Mouse (Mus musculus): ENCODE measurements around the gene Stard8. TPM values are rescaled to one million over a fixed set of nuclear protein-coding genes. Genes with fewer than 3 reads are reported as not detected.
A peak's percentile ranks its signal among the peaks of the same experiment; 100 is the strongest.
"Not testable (repeated sequence)": the region's sequence is repeated elsewhere in the genome, so short reads cannot be mapped to it uniquely, and the experiment has no call there.

The Stard8 gene
- total RNA-seq, 2 experiments from 2014 or later: 34.0 to 40.9 TPM

DNA sequence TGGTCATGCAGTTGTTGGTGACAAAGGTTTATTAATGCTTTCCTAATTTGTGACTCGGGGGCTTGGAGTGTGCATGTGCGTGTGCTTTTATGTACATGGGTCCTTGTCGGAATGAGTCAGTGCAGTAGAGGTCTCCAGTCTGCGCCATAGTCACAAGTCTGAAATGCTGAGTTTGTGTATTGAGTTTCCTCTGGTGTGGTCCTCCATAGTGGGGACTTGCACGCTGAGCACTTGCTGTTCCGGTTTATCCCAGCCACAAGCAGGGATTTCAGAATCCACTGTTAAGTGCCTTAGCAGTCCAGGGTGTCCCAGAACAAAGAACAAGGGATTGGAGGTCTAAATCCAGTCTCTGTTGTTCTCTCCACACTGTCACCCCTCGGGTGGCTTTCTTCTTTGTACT lies 42.3 kb downstream of the Stard8 start:
- intact Hi-C loops (cut with DNase I): no loop called here

GRCm38 (mm10) chrX:99046360-99047055 lies 43.5 kb downstream of the Stard8 start:
- intact Hi-C loops (cut with DNase I): no loop called here
- peak in 1 of 2 experiments; percentile 46 for DNase-seq

More for the DNA sequence above, 42.3 kb downstream of the Stard8 start:
- DNase-seq: no peak

GRCm38 (mm10) chrX:99048111-99048510 lies 45.1 kb downstream of the Stard8 start:
- no peak for DNase-seq
- intact Hi-C loops (cut with DNase I): no loop called here

DNA sequence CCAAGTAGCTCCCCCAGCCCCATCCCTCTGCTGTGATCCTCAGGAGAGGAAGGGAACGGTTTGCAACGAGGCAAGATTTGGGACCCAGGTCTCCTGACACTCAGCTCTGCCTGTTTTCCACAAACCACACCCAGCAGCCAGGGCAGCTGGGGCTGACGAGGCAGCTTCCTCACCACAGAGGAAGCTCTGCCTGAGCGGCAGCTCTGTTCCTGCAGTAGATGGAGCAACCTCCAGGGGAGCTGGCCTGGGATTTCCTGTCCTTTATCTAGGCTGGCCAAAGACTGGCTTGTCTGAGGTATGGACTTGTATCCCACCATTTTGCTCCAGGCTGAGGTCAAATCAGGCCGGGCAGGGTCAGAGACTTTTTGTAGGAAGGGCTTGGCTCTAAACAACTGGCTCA lies 46.2 kb downstream of the Stard8 start:
- intact Hi-C loops (cut with DNase I): no loop called here
- peak; percentile 50 to 55 for DNase-seq

GRCm38 (mm10) chrX:99050736-99051481 lies 47.9 kb downstream of the Stard8 start:
- intact Hi-C loops (cut with DNase I): no loop called here
- no peak for DNase-seq

DNA sequence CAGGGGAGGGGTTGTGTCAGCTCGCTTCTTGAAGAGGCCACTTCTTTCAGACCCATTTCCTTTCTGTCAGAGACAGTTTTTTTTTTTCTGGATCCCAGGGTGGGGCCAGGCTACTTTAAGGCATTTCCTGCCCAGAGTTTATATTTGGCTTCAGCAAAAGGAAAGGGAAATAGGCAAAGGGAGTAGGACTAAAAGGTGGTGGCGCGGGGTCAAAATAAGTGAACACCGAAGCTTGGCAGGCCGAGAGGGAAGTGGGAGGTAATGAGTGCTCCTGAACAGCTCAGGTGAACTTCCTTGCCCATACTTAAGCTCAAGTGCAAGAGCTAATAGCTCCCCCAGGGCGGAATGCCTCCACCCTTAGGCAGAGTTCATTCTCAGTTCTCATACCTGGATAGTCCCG lies 49.2 kb downstream of the Stard8 start:
- intact Hi-C loops (cut with DNase I): no loop called here

GRCm38 (mm10) chrX:99054512-99054911 lies 51.5 kb downstream of the Stard8 start:
- peak; percentile 66 to 68 for DNase-seq
- intact Hi-C loops (cut with DNase I): no loop called here

More for the DNA sequence above, 49.2 kb downstream of the Stard8 start:
- DNase-seq: no peak

GRCm38 (mm10) chrX:99057772-99058440 lies 54.9 kb downstream of the Stard8 start:
- intact Hi-C loops (cut with DNase I): no loop called here
- DNase-seq: no peak

DNA sequence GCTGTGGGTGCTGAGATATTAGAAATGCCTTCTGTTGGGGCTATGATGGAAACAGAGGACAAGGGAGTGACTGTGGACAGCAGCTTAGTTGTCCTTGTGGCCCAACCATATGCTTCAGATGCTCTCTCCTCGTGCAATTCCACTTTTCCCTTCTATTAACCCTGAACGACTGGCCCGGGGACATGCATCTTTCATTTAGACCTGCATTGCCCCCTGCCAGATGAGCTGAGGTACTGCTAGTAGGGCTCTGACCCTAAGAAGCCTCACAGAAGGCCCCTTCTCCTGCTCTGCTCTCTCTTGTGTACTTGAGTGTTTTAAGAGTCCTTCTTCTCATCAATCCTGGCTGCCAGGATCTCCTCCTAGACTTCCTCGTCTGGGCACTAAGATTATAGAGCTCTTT lies 56.1 kb downstream of the Stard8 start:
- intact Hi-C loops (cut with DNase I): loop anchor here (1.0 kb wide), 1 partner anchor 70 kb away; no protein-coding TSS in a partner anchor
- peak in 1 of 2 experiments; percentile 52 for DNase-seq

DNA sequence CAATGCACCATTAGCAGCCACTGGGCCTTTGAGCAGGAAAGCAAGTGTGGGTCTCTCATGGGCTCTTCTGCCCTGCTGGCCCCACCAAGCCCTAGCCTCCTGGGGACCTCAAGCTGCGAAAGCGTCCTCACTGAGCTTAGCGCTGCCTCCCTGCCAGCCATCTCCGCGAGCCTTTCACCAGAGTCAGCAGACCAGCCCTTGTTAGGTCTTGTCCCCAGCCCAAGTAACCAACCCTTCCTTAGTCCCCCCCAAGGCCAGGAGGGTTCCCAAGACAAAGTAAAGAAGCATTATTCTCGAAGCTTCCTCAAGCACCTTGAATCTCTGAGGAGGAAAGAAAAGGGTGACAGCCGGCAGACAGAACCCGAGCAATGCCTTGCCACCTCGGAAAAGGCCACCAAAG lies 62.5 kb downstream of the Stard8 start:
- intact Hi-C loops (cut with DNase I): no loop called here
- DNase-seq: no peak

DNA sequence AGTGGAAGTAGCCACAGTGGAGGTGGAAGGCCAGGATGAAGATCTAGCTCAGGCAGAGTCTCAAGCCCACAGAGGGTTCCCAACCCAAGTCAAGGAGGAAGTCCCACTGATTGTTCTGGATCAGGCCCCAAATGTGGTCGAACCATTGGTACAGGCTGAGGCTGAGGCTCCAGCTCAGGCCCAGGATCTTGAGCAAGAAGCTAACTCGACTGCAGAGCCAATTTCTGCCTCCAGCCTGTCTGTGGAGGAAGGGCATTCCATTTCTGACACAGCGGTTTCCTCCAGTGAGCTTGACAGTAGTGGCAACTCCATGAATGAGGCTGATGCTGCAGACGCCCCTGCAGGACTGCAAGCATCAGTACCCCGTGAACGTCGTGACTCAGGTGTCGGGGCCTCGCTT lies 63.5 kb downstream of the Stard8 start:
- intact Hi-C loops (cut with DNase I): no loop called here
- DNase-seq: no peak

- intact Hi-C loops (cut with DNase I): no loop called here
- no peak for DNase-seq
Observed at GRCm38 (mm10) chrX:99067232-99067631, 64.2 kb downstream of the Stard8 start.

- DNase-seq: no peak
- intact Hi-C loops (cut with DNase I): no loop called here
Observed at GRCm38 (mm10) chrX:99067671-99068151, 64.7 kb downstream of the Stard8 start.

DNA sequence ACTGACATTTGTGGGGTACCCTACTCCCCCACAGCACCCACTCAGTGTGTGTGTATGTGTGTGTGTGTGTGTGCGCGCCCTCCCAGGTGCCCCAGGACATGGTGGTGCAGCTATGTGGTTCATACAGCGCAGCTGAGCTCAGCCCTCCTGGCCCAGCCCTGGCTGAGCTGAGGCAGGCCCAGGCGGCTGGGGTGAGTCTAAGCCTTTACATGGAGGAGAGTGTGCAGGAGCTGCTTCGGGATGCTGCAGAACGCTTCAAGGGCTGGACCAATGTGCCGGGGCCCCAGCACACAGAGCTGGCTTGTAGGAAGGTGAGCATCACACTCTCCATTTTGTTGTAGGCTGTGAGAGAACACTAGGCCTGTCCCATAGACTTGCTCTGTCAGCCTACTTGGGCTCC lies 68.1 kb downstream of the Stard8 start:
- no peak for DNase-seq
- intact Hi-C loops (cut with DNase I): no loop called here

DNA sequence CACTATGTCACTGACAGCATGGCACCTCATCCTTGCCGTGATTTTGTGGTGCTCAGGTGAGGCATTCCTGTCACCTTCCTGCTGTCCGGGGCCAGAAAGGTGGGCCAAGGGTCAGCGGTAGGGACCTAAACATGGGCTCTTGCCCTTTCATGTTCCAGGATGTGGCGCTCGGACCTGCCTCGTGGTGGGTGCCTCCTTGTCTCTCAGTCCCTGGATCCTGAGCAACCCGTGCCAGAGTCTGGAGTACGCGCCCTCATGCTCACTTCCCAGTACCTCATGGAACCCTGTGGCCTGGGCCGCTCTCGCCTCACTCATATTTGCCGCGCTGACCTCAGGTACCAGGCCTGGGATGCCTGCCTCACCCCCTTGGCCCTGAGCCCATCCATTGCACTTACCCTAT lies 69.5 kb downstream of the Stard8 start:
- no peak for DNase-seq
- intact Hi-C loops (cut with DNase I): no loop called here

DNA sequence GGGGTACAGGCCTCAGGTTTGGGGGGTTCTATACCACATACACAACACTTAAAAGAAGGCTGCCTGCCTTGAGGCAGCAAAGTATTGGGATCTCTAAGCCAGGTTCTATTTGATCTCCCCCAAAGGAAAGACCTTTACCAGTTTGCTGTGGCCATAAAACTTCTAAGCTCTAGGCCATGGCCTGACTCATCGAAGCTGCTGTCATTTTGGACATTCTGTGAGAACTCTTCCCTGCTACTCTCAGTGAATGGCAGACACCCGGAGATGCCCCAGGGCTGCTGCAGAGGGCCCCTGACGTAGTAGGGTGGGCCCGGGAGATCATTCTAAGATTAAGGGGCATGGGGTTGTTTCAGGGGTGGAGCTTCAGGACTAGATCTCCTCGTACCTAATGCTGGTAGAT lies 72.1 kb downstream of the Stard8 start:
- intact Hi-C loops (cut with DNase I): no loop called here
- no peak for DNase-seq

GRCm38 (mm10) chrX:99076460-99076859 lies 73.4 kb downstream of the Stard8 start:
- no peak for DNase-seq
- intact Hi-C loops (cut with DNase I): no loop called here

DNA sequence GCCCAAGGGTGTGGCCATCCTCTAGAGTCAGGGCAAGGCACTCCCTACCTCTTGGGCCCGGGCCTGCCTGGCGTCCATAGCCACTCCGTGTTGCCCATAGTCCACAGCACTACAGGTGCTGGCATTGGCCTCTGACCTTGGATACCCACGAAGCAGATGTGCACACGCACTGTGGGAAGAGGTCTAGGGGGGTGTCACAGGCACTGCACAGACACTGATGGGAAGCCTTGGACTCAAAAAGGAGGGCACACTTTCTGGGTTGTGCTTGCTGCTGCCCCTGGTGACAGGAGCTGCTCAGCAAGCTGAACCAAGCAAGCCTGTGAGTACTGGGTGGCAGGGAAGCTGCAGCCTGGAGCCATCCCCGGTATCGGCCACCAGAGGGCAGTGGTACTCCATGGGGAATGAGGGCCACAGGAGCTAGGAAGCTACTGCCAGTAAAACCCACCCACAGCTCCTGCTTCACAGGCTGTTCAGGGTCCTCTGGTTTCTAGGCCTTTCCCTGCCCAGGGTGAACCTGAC lies 75.4 kb downstream of the Stard8 start:
- intact Hi-C loops (cut with DNase I); DNase-seq: not testable (repeated sequence)

DNA sequence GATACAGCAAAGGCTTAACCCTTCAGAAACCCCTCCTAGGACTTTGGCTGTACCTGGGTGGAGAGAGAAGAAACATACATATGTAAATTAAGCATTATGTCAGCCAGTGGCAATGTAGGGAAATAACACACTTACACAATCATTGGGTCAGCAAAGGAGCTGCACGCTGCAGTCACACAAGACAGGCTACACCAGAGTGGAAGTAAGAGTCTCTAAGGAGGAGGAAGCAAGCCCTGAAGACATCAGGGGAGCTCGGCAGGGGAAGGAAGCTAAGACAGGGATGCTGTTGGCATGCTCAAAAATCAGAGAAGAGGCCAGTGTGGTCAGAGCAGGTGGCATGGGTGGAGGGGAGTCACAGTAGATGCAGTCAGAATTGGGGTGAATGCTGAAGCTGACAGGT lies 89.7 kb downstream of the Stard8 start:
- intact Hi-C loops (cut with DNase I): no loop called here
- no peak for DNase-seq

DNA sequence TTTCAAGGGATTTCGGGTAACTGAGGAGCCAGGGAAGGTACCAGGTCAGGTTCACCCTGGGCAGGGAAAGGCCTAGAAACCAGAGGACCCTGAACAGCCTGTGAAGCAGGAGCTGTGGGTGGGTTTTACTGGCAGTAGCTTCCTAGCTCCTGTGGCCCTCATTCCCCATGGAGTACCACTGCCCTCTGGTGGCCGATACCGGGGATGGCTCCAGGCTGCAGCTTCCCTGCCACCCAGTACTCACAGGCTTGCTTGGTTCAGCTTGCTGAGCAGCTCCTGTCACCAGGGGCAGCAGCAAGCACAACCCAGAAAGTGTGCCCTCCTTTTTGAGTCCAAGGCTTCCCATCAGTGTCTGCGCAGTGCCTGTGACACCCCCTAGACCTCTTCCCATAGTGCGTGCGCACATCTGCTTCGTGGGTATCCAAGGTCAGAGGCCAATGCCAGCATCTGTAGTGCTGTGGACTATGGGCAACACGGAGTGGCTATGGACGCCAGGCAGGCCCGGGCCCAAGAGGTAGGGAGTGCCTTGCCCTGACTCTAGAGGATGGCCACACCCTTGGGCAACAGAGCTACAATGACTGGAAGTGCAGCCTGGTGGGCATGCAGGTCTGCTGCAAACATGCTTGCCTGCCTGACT lies 108.2 kb downstream of the Stard8 start:
- DNase-seq; intact Hi-C loops (cut with DNase I): not testable (repeated sequence)

GRCm38 (mm10) chrX:99119510-99119909 lies 116.5 kb downstream of the Stard8 start:
- intact Hi-C loops (cut with DNase I): no loop called here
- DNase-seq: no peak
